Mouse (Mus musculus) heart, adult 2 months (tissue): ENCODE measurements around the gene BC051019. TPM values are rescaled to one million over a fixed set of nuclear protein-coding genes. Genes with fewer than 3 reads are reported as not detected.

Experiments used
- DNase-seq, 2 experiments: peaks; one replicate each; pipeline ENCODE4 v3.0.0; 2021
- H3K27ac ChIP-seq: fragments of 200-600 bp; 2 replicates; pipeline ENCODE4 v1.8.1; 2022
- H3K27me3 ChIP-seq: fragments of 200-500 bp; 2 replicates; pipeline ENCODE4 v1.6.1; 2012; ENCODE audit warnings: mild to moderate bottlenecking, low read length, inconsistent platforms, mixed read lengths; ENCODE audit not compliant: control insufficient read depth, insufficient read depth
- H3K36me3 ChIP-seq: fragments of 200-500 bp; 2 replicates; pipeline ENCODE4 v1.6.1; 2012; ENCODE audit warnings: low read length, inconsistent platforms; ENCODE audit not compliant: control insufficient read depth, insufficient read depth
- H3K4me1 ChIP-seq: fragments of 200-500 bp; 2 replicates; pipeline ENCODE4 v1.6.1; 2011; ENCODE audit warnings: low read length; ENCODE audit not compliant: control insufficient read depth, insufficient read depth
- H3K4me3 ChIP-seq: fragments of 200-600 bp; 2 replicates; pipeline ENCODE4 v1.8.1; 2022
- H3K79me2 ChIP-seq: fragments of 200-500 bp; replicated peaks from 2 replicates; pipeline ENCODE4 v1.6.1; 2012; ENCODE audit warnings: mild to moderate bottlenecking, inconsistent platforms, low read length, moderate library complexity, mixed read lengths; ENCODE audit not compliant: control insufficient read depth, insufficient read depth
- H3K9ac ChIP-seq: fragments of 200-500 bp; 2 replicates; pipeline ENCODE4 v1.6.1; 2012; ENCODE audit warnings: low read depth, mild to moderate bottlenecking, control low read depth, inconsistent platforms, low read length, mixed read lengths
- CTCF ChIP-seq: fragments of 200-600 bp; IDR thresholded peaks from 2 replicates; pipeline ENCODE4 v1.8.1; 2022; ENCODE audit warnings: antibody characterized with exemption, mild to moderate bottlenecking, moderate library complexity
- EP300 ChIP-seq: fragments of 200-500 bp; IDR thresholded peaks from 2 replicates; pipeline ENCODE4 v1.6.1; 2011; ENCODE audit warnings: low read depth, low read length, control low read depth; ENCODE audit not compliant: insufficient read depth
- POLR2A ChIP-seq: fragments of 200-500 bp; IDR thresholded peaks from 2 replicates; pipeline ENCODE4 v1.6.1; 2011; ENCODE audit warnings: mild to moderate bottlenecking, low read depth, low read length, control low read depth; ENCODE audit not compliant: insufficient read depth
- WGBS: fragments of 180-500 bp; shearing (Covaris S2); methylation state at CpG from one replicate; pipeline ENCODE4 v1.1.7; 2018; 5-methylcytosine and 5-hydroxymethylcytosine counted together
- intact Hi-C: fragments of 180-260 bp; cut with DNase I; formaldehyde crosslinking; loops from one replicate; pipeline ENCODE4 v1.15.1; 2025
- polyA plus RNA-seq: library from polyadenylated mRNA; depleted of rRNA; stranded (reverse); fragments of >200 nt; gene quantifications from 2 replicates; pipeline ENCODE4 v1.2.3, GENCODE M21; 2012
- total RNA-seq, 2 experiments: library from RNA; stranded (reverse); gene quantifications; 2 replicates each; pipeline ENCODE4 v1.2.3; 2021

The BC051019 gene
- total and polyA plus RNA-seq, 3 experiments, result 1.5 TPM; not detected in 2

DNA sequence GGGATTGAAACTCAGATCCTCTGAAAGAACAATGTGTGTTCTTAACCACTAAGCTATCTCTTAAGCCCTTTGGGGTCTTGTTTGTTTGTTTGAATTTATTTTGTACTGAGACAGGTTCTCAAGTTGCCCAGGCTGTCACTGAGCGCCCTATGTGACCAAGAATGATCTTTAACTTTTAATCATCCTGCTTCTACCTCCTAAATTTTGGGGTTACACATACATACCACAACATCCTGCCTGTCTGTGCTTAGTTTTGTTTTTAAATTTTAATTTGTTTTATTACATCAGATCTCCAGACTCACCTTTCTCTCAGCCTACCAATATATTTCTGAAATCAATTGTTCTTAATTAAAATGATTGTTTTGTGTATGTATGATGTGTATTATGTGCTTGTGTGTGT is 17.4 kb upstream of the BC051019 start:
- H3K9ac ChIP-seq, result no peak overlapping the region
- no peak overlapping the region for H3K4me3 ChIP-seq
- WGBS, result 91% methylated on average over 1 of the region's 1 CpGs
- H3K27me3 ChIP-seq, result no peaks in the 10 kb centered on the region
- H3K79me2 ChIP-seq, result no peaks in the 10 kb centered on the region
- intact Hi-C loops, result no loop called here
- no peaks in the 10 kb centered on the region for H3K4me1 ChIP-seq
- H3K36me3 ChIP-seq, result no peaks in the 10 kb centered on the region; the same call in none of the 2 replicates
- TF ChIP-seq CTCF (no peak), EP300 (no peak)
- no peak for DNase-seq
- no peak overlapping the region for H3K27ac ChIP-seq

DNA sequence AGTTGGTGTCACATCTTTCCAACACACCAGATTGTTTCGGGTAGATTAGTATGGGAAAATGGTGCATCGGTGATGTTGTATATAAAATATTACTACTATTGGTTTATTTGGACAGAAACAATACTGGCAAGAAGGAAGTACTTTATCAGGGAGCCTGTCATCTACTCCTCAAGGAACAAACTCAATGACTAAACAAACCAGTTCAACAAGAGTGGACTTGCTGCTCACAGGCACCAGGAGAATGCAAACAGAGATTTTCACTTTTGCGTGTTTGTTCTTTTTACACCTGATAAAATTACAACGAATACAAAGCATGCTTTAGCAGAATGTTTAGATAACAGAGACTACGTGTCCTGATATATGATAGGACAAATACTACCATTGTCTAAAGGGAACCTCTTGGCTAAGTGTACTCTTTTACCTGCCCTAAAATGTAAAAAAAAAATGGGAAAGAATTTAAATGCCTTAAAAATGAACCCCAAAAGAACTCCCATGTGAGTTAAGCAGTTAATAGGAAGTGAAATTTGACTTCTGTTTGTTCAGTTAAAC is 16.2 kb upstream of the BC051019 start:
- no peak overlapping the region for H3K9ac ChIP-seq
- H3K27ac ChIP-seq, result no peak overlapping the region
- H3K27me3 ChIP-seq, result no peaks in the 10 kb centered on the region
- no peaks in the 10 kb centered on the region for H3K4me1 ChIP-seq
- TF ChIP-seq CTCF (no peak), EP300 (no peak), POLR2A (no peak)
- H3K36me3 ChIP-seq, result no peaks in the 10 kb centered on the region; the same call in none of the 2 replicates
- H3K4me3 ChIP-seq, result no peak overlapping the region
- WGBS, result 59% methylated on average over 5 of the region's 5 CpGs
- DNase-seq, result no peak
- intact Hi-C loops, result no loop called here
- no peaks in the 10 kb centered on the region for H3K79me2 ChIP-seq

- Histone ChIP-seq H3K36me3 (no peaks in the 10 kb centered on the region; the same call in 1 of the 2 replicates), H3K9ac (no peak overlapping the region), H3K79me2 (no peaks in the 10 kb centered on the region), H3K4me3 (no peak overlapping the region), H3K4me1 (peaks cover 3% of the 10 kb centered on the region; the same call in 1 of the 2 replicates), H3K27me3 (no peaks in the 10 kb centered on the region), H3K27ac (no peak overlapping the region)
- 65% methylated on average over 4 of the region's 4 CpGs for WGBS
- intact Hi-C loops, result no loop called here
- TF ChIP-seq EP300 (no peak), POLR2A (no peak), CTCF (no peak)
- DNase-seq, result no peak
Measured at GRCm38 (mm10) chr7:109734806-109735205, 11.2 kb upstream of the BC051019 start.

DNA sequence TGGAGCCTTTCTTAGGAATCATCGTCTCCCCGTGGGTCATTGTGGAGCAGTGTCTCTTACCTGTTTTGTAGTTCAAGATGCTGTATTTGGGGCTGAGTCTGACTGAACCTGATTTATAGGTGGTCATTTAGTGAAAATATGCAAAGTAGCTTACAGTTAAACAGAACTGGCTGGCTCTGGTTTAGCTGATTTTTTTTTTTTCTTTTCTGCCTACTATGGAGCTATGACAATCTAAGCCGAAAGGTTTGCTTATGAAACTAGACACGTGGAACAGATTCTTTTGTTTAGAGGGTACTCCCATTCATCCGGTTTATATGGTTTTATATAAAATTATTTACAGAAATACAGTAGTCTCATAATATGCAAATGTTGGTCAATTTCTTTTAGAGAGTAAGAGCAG is 8.0 kb upstream of the BC051019 start, which contains the start of gene Ascl3:
TSS of gene Ascl3 (minus strand) at position 101 of the 400 bp plus-strand sequence.
- peaks cover 4% of the 10 kb centered on the region; the same call in 1 of the 2 replicates for H3K4me1 ChIP-seq
- H3K9ac ChIP-seq, result no peak within 1 kb of the TSS
- no peaks in the 10 kb centered on the region for H3K27me3 ChIP-seq
- no peak for TF ChIP-seq POLR2A
- TF ChIP-seq EP300, result no peak
- no peak for TF ChIP-seq CTCF
- H3K27ac ChIP-seq, result no peak within 1 kb of the TSS
- intact Hi-C loops, result no loop called here
- H3K4me3 ChIP-seq, result no peak within 1 kb of the TSS
- H3K36me3 ChIP-seq, result no peaks in the 10 kb centered on the region; the same call in 1 of the 2 replicates
- no peaks in the 10 kb centered on the region for H3K79me2 ChIP-seq
- DNase-seq, result no peak
- 89% methylated on average over 5 of the region's 5 CpGs for WGBS

DNA sequence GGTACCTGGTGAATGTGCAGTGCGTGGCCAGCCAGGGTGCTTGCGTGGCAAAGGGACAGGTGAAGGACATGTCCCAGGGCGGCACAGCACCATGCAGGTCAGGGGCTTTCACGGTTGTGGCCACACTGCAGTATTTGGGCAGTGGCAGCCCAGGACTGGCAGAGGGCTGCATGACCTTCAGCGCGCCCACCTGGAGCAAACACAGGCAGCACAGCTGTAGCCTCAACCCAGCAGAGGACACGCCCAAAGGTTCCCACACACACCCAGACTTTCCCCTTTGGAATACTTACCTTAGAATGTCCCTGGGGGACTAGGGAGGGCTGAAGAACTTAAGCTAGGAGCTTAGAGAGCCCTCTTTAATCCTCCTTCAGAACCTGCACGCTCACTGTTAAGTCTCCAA is 536 bp downstream of the BC051019 start:
- intact Hi-C loops, result no loop called here
- WGBS, result 95% methylated on average over 8 of the region's 8 CpGs
- H3K79me2 ChIP-seq, result no peaks in the 10 kb centered on the region
- DNase-seq, result no peak
- no peak overlapping the region for H3K9ac ChIP-seq
- no peaks in the 10 kb centered on the region for H3K4me1 ChIP-seq
- no peaks in the 10 kb centered on the region for H3K36me3 ChIP-seq
- H3K4me3 ChIP-seq, result no peak overlapping the region
- H3K27ac ChIP-seq, result no peak overlapping the region
- no peak for TF ChIP-seq CTCF
- H3K27me3 ChIP-seq, result no peaks in the 10 kb centered on the region

DNA sequence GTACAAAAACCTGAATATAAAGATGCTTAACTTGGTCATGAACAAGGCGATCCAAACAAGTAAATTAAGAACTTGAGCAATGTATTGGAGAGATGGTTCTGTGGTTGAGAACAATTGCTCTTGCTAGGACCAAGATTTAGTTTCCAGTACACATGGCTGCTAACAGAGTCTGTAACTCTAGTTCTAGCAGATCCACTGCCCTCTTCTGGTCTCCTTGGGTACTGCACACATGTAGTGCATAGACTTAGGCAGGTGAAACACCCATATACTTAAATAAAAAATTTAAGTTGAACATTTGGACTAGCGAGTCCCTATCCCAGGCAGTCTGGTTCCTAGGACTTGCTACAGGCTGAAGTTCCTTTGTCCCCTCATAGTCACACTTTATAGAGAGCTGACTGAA is 1.0 kb downstream of the BC051019 start:
- Histone ChIP-seq H3K4me1 (no peaks in the 10 kb centered on the region), H3K27ac (no peak overlapping the region), H3K79me2 (no peaks in the 10 kb centered on the region), H3K36me3 (no peaks in the 10 kb centered on the region), H3K27me3 (no peaks in the 10 kb centered on the region), H3K9ac (no peak overlapping the region), H3K4me3 (no peak overlapping the region)
- intact Hi-C loops, result no loop called here
- TF ChIP-seq EP300, result no peak
- peak; percentile 43 for TF ChIP-seq CTCF
- WGBS, result 95% methylated on average over 2 of the region's 2 CpGs
- DNase-seq, result no peak
